In genomic region chr9:24937731-24938130, GRCm38 (mm10) we compare ENCODE assay signal across 12 mouse cellular contexts.
A peak's percentile ranks its signal among the peaks of the same experiment; 100 is the strongest.
DNase-seq lines count a peak whose midpoint lies in the region; ATAC-seq and TF ChIP-seq lines count a peak whose summit lies in the region.
"Had no signal": no experiment of that assay in that cellular context is flagged by ENCODE, and none has a peak within 500 bp of the region (broad histone marks: within the 10 kb centered on the region; RNA-seq: fewer than 3 reads in every experiment).

No protein-coding gene starts in this region.

- no peak for TF ChIP-seq EP300 in heart, postnatal 0 days (IDR thresholded peaks at IDR 0.05; ENCODE audit: low read depth)

- H3K4me2 ChIP-seq in intestine, postnatal 0 days (replicated peaks; ENCODE audit: low read depth) = no peak overlapping the region
- no peak overlapping the region for H3K4me2 ChIP-seq in intestine, embryonic 15.5 days (replicated peaks)
- no peak overlapping the region for H3K4me2 ChIP-seq in heart, postnatal 0 days (ENCODE audit: low read depth, low read length)
- H3K4me2 ChIP-seq in hindbrain, embryonic 16.5 days (ENCODE audit: low read length) = no peak overlapping the region
- H3K4me2 ChIP-seq: embryonic facial prominence, embryonic 15.5 days; hindbrain, embryonic 14.5 days; liver, embryonic 13.5 days; neural tube, embryonic 12.5 days had no signal

- TF ChIP-seq CTCF in intestine, postnatal 0 days (IDR thresholded peaks at IDR 0.05; ENCODE audit: low read depth) = peak; percentile 60
- peak; percentile 79 for TF ChIP-seq CTCF in heart, postnatal 0 days (IDR thresholded peaks at IDR 0.05; ENCODE audit: low read depth)

- no peak overlapping the region for H3K27ac ChIP-seq in intestine, postnatal 0 days (ENCODE audit: low read depth, low read length)
- H3K27ac ChIP-seq in intestine, embryonic 15.5 days = no peak overlapping the region
- H3K27ac ChIP-seq in heart, postnatal 0 days (ENCODE audit: low read depth) = no peak overlapping the region
- no peak overlapping the region for H3K27ac ChIP-seq in hindbrain, embryonic 16.5 days (ENCODE audit: low read depth, low read length)
- H3K27ac ChIP-seq: embryonic facial prominence, embryonic 15.5 days; hindbrain, embryonic 14.5 days; liver, embryonic 13.5 days; neural tube, embryonic 12.5 days had no signal

- ATAC-seq in intestine, postnatal 0 days = no peak
- no peak for ATAC-seq in intestine, embryonic 15.5 days
- ATAC-seq in heart, postnatal 0 days (ENCODE audit: insufficient read depth, low read depth) = peak; percentile 83
- ATAC-seq in CD4-positive, CD25-positive, alpha-beta regulatory T cell, adult 4 months = no peak
- no peak for ATAC-seq in hindbrain, embryonic 16.5 days
- no peak for ATAC-seq in megakaryocyte-erythroid progenitor cell, adult 5-6 weeks (replicated peaks; ENCODE audit: low FRiP score, low TSS enrichment, poor library complexity, severe bottlenecking)

- no peaks in the 10 kb centered on the region for H3K4me1 ChIP-seq in intestine, postnatal 0 days (replicated peaks; ENCODE audit: control insufficient read depth, insufficient read depth, low read length)
- H3K4me1 ChIP-seq in intestine, embryonic 15.5 days (replicated peaks) = no peaks in the 10 kb centered on the region
- no peaks in the 10 kb centered on the region for H3K4me1 ChIP-seq in heart, postnatal 0 days (ENCODE audit: control insufficient read depth, insufficient read depth)
- H3K4me1 ChIP-seq in hindbrain, embryonic 16.5 days (ENCODE audit: control insufficient read depth, insufficient read depth, low read depth, low read length) = no peaks in the 10 kb centered on the region
- H3K4me1 ChIP-seq: embryonic facial prominence, embryonic 15.5 days; liver, embryonic 13.5 days; neural tube, embryonic 12.5 days had no signal

- no peak overlapping the region for H3K4me3 ChIP-seq in intestine, postnatal 0 days (ENCODE audit: low read depth, low read length)
- H3K4me3 ChIP-seq in intestine, embryonic 15.5 days (replicated peaks) = no peak overlapping the region
- H3K4me3 ChIP-seq in heart, postnatal 0 days (ENCODE audit: low read depth, low read length) = no peak overlapping the region
- no peak overlapping the region for H3K4me3 ChIP-seq in hindbrain, embryonic 16.5 days (ENCODE audit: low read length)
- H3K4me3 ChIP-seq: embryonic facial prominence, embryonic 15.5 days; liver, embryonic 13.5 days; neural tube, embryonic 12.5 days had no signal

- no peak overlapping the region for H3K9ac ChIP-seq in intestine, postnatal 0 days (ENCODE audit: low read depth, low read length)
- H3K9ac ChIP-seq in intestine, embryonic 15.5 days = no peak overlapping the region
- no peak overlapping the region for H3K9ac ChIP-seq in heart, postnatal 0 days (replicated peaks; ENCODE audit: low read depth, low read length)
- H3K9ac ChIP-seq in hindbrain, embryonic 16.5 days (ENCODE audit: low read depth, low read length) = no peak overlapping the region
- H3K9ac ChIP-seq: embryonic facial prominence, embryonic 15.5 days; hindbrain, embryonic 14.5 days; liver, embryonic 13.5 days; neural tube, embryonic 12.5 days had no signal

- no peaks in the 10 kb centered on the region for H3K36me3 ChIP-seq in intestine, postnatal 0 days (ENCODE audit: control insufficient read depth, insufficient read depth)
- H3K36me3 ChIP-seq in intestine, embryonic 15.5 days = no peaks in the 10 kb centered on the region
- no peaks in the 10 kb centered on the region for H3K36me3 ChIP-seq in heart, postnatal 0 days (replicated peaks; ENCODE audit: control insufficient read depth, insufficient read depth, low read length)
- H3K36me3 ChIP-seq in hindbrain, embryonic 16.5 days (ENCODE audit: control insufficient read depth, insufficient read depth, low read length) = no peaks in the 10 kb centered on the region
- H3K36me3 ChIP-seq: embryonic facial prominence, embryonic 15.5 days; liver, embryonic 13.5 days; neural tube, embryonic 12.5 days had no signal

- no peaks in the 10 kb centered on the region for H3K27me3 ChIP-seq in intestine, postnatal 0 days (replicated peaks; ENCODE audit: control insufficient read depth, insufficient read depth, low read length)
- H3K27me3 ChIP-seq in intestine, embryonic 15.5 days (replicated peaks) = no peaks in the 10 kb centered on the region
- no peaks in the 10 kb centered on the region for H3K27me3 ChIP-seq in heart, postnatal 0 days (ENCODE audit: control insufficient read depth, insufficient read depth, low read length)
- H3K27me3 ChIP-seq in hindbrain, embryonic 16.5 days (replicated peaks; ENCODE audit: control insufficient read depth, insufficient read depth, low read length) = no peaks in the 10 kb centered on the region
- H3K27me3 ChIP-seq: embryonic facial prominence, embryonic 15.5 days; liver, embryonic 13.5 days; neural tube, embryonic 12.5 days had no signal

- no peaks in the 10 kb centered on the region for H3K9me3 ChIP-seq in intestine, postnatal 0 days (ENCODE audit: control insufficient read depth)
- H3K9me3 ChIP-seq in intestine, embryonic 15.5 days = no peaks in the 10 kb centered on the region
- no peaks in the 10 kb centered on the region for H3K9me3 ChIP-seq in heart, postnatal 0 days (replicated peaks; ENCODE audit: control insufficient read depth, low read length)
- no peaks in the 10 kb centered on the region for H3K9me3 ChIP-seq in hindbrain, embryonic 16.5 days (ENCODE audit: control insufficient read depth, low read length)
- H3K9me3 ChIP-seq: embryonic facial prominence, embryonic 15.5 days; liver, embryonic 13.5 days; neural tube, embryonic 12.5 days had no signal

- DNase-seq in 3134 (ENCODE audit: extremely low read depth, insufficient read length, low spot score) = peak; percentile 4
- peak; percentile 13 for DNase-seq in MN1 (ENCODE audit: low spot score)
- peak; percentile 69 for DNase-seq in heart, postnatal 0 days (ENCODE audit: low spot score)
- DNase-seq: liver, embryonic 13.5 days had no signal

- 62% methylated on average over 3 of the region's 3 CpGs for WGBS in intestine, postnatal 0 days
- WGBS in intestine, embryonic 15.5 days = 67% methylated on average over 3 of the region's 3 CpGs
- WGBS in heart, postnatal 0 days = 54% methylated on average over 3 of the region's 3 CpGs
- WGBS in hindbrain, embryonic 16.5 days = 60% methylated on average over 3 of the region's 3 CpGs

Comparison
In these comparisons a context has a peak if more than half of its experiments do, and no peak if none do; other contexts are left out.
1. DNase-seq: peak in every context shown above with its lines; median percentile 69 in heart, postnatal 0 days; 13 in MN1; 4 in 3134.